29 mouse cellular contexts compared by ENCODE assay signal in the genomic region with DNA sequence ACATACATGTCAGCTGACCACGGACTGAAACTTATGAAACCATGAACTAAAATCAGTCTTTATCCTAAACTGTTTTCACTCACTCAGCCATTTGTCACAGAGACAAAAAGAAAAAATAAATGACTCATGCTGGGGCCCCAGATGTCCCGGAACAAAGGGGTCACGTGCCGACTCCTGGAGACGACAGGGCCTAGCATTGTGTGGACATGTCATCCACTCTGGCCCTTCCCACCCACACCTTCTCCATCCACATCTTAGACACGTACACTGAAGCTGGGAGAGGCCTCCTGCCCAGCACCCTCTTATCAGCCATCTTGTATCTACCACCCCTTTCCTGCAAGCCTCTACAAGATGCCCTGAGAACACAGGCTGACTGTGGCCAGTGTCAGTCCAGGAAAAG. TPM values are rescaled to one million over a fixed set of nuclear protein-coding genes. Genes with fewer than 3 reads are reported as not detected.
DNase-seq lines count a peak whose midpoint lies in the region; ATAC-seq and TF ChIP-seq lines count a peak whose summit lies in the region.
"Had no signal": no experiment of that assay in that cellular context is flagged by ENCODE, and none has a peak within 500 bp of the region (broad histone marks: within the 10 kb centered on the region; RNA-seq: fewer than 3 reads in every experiment).

No protein-coding gene starts in this region.

- no peaks in the 10 kb centered on the region for H3K79me2 ChIP-seq in myocyte (ENCODE audit: control insufficient read depth, insufficient read depth)

- no peaks in the 10 kb centered on the region for H3K9me3 ChIP-seq in forebrain, embryonic 12.5 days
- H3K9me3 ChIP-seq in forebrain, embryonic 15.5 days = no peaks in the 10 kb centered on the region
- no peaks in the 10 kb centered on the region for H3K9me3 ChIP-seq in midbrain, embryonic 11.5 days (ENCODE audit: control insufficient read depth, low read length)
- H3K9me3 ChIP-seq: embryonic facial prominence, embryonic 12.5 days; hindbrain, embryonic 15.5 days had no signal

- H3K27me3 ChIP-seq in forebrain, embryonic 12.5 days = peaks cover 10% of the 10 kb centered on the region
- H3K27me3 ChIP-seq in forebrain, embryonic 15.5 days = no peaks in the 10 kb centered on the region
- no peaks in the 10 kb centered on the region for H3K27me3 ChIP-seq in midbrain, embryonic 11.5 days (ENCODE audit: control insufficient read depth, insufficient read depth, low read length)
- peaks cover 15% of the 10 kb centered on the region for H3K27me3 ChIP-seq in myocyte (ENCODE audit: control insufficient read depth, insufficient read depth, insufficient read length)
- H3K27me3 ChIP-seq: embryonic facial prominence, embryonic 12.5 days; hindbrain, embryonic 15.5 days had no signal

- H3K9ac ChIP-seq in forebrain, embryonic 12.5 days = no peak overlapping the region
- H3K9ac ChIP-seq in forebrain, embryonic 15.5 days (replicated peaks) = no peak overlapping the region
- no peak overlapping the region for H3K9ac ChIP-seq in midbrain, embryonic 11.5 days (ENCODE audit: low read length)
- H3K9ac ChIP-seq: embryonic facial prominence, embryonic 12.5 days; hindbrain, embryonic 15.5 days had no signal

- 76% methylated on average over 6 of the region's 6 CpGs for WGBS in forebrain, embryonic 12.5 days
- 72% methylated on average over 6 of the region's 6 CpGs for WGBS in forebrain, embryonic 15.5 days
- 72% methylated on average over 6 of the region's 6 CpGs for WGBS in midbrain, embryonic 11.5 days

- no peak overlapping the region for H3K4me3 ChIP-seq in forebrain, embryonic 12.5 days (replicated peaks)
- no peak overlapping the region for H3K4me3 ChIP-seq in forebrain, embryonic 15.5 days
- H3K4me3 ChIP-seq in midbrain, embryonic 11.5 days (ENCODE audit: low read depth, low read length) = no peak overlapping the region
- H3K4me3 ChIP-seq in myocyte = no peak overlapping the region
- H3K4me3 ChIP-seq: embryonic facial prominence, embryonic 12.5 days; heart, adult 2 months; hindbrain, embryonic 15.5 days had no signal

- no peak overlapping the region for H3K4me2 ChIP-seq in forebrain, embryonic 12.5 days
- H3K4me2 ChIP-seq in forebrain, embryonic 15.5 days (replicated peaks) = no peak overlapping the region
- no peak overlapping the region for H3K4me2 ChIP-seq in midbrain, embryonic 11.5 days
- H3K4me2 ChIP-seq in myocyte (ENCODE audit: low read depth) = no peak overlapping the region
- H3K4me2 ChIP-seq: hindbrain, embryonic 15.5 days had no signal

- peak overlapping the region; percentile 82 for H3K27ac ChIP-seq in forebrain, embryonic 12.5 days
- no peak overlapping the region for H3K27ac ChIP-seq in forebrain, embryonic 15.5 days (replicated peaks)
- no peak overlapping the region for H3K27ac ChIP-seq in midbrain, embryonic 11.5 days (ENCODE audit: low read depth, low read length)
- H3K27ac ChIP-seq: embryonic facial prominence, embryonic 12.5 days; heart, adult 2 months; macrophage; stomach, postnatal 0 days had no signal

- peaks cover 74% of the 10 kb centered on the region for H3K4me1 ChIP-seq in forebrain, embryonic 12.5 days
- peaks cover 55% of the 10 kb centered on the region for H3K4me1 ChIP-seq in forebrain, embryonic 15.5 days
- peaks cover 53% of the 10 kb centered on the region for H3K4me1 ChIP-seq in midbrain, embryonic 11.5 days (ENCODE audit: control insufficient read depth, insufficient read depth, low read length)

- TF ChIP-seq POLR2A in myocyte (IDR thresholded peaks at IDR 0.05; ENCODE audit: insufficient read length, low read depth) = no peak

- no peak overlapping the region for H3ac ChIP-seq in myocyte (ENCODE audit: control insufficient read depth, insufficient read length)

- no peak for ATAC-seq in forebrain, embryonic 12.5 days (ENCODE audit: low FRiP score)
- no peak for ATAC-seq in forebrain, embryonic 15.5 days (replicated peaks)
- ATAC-seq in midbrain, embryonic 11.5 days (ENCODE audit: low FRiP score) = no peak
- ATAC-seq: intestine, embryonic 16.5 days had no signal

- DNase-seq in urinary bladder, postnatal 14 days (ENCODE audit: low spot score) = peak; percentile 17
- DNase-seq in urinary bladder, postnatal 4 days (ENCODE audit: low spot score in 2 of 2) = no peak
- peak; percentile 82 for DNase-seq in midbrain, embryonic 11.5 days (ENCODE audit: low spot score, missing footprints)
- no peak for DNase-seq in right cerebral cortex, postnatal 25 days
- DNase-seq in layer of hippocampus, postnatal 36 days = no peak
- DNase-seq: adrenal gland, postnatal 25 days; B cell, adult 2 months; cerebellum, adult 18-20 months; cerebellum, postnatal 14 days; forebrain, postnatal 0 days; gastrocnemius, postnatal 14 days; heart, adult 2 months; kidney, adult 9 months; kidney, postnatal 14 days; thymus, adult 2 months; thymus, postnatal 4 days had no signal

- H3K36me3 ChIP-seq in forebrain, embryonic 12.5 days (replicated peaks) = no peaks in the 10 kb centered on the region
- no peaks in the 10 kb centered on the region for H3K36me3 ChIP-seq in forebrain, embryonic 15.5 days
- no peaks in the 10 kb centered on the region for H3K36me3 ChIP-seq in midbrain, embryonic 11.5 days (ENCODE audit: control insufficient read depth, insufficient read depth, low read length)
- no peaks in the 10 kb centered on the region for H3K36me3 ChIP-seq in myocyte (ENCODE audit: control insufficient read depth, insufficient read depth)
- H3K36me3 ChIP-seq: hindbrain, embryonic 15.5 days had no signal

TF ChIP-seq in myocyte, 11 proteins besides CTCF, POLR2A, EP300 and RAD21:
- TF ChIP-seq POLR2AphosphoS2 (IDR thresholded peaks at IDR 0.05; ENCODE audit: insufficient read length, low read depth) (no peak), USF1 (IDR thresholded peaks at IDR 0.05; ENCODE audit: low read depth) (peak; percentile 39)
TF ChIP-seq in myocyte: peak in this region for 1.

RNA-seq across cellular contexts. Expression of a gene that starts 15.6 kb away (rescaled TPM):
- 7.8 and 7.9 TPM in 2 replicates for polyA plus RNA-seq in forebrain, embryonic 12.5 days (2016; fragmentation: Nextera tagmentation; extraction: Ambion mirVana)
- polyA plus RNA-seq in forebrain, embryonic 15.5 days (2015; fragmentation: Nextera tagmentation; extraction: Ambion mirVana) = 13.8 and 15.8 TPM in 2 replicates
- polyA plus RNA-seq in midbrain, embryonic 11.5 days (2014; fragmentation: Nextera tagmentation; extraction: Ambion mirVana) = 3.5 and 4.3 TPM in 2 replicates
- 0.12 TPM for polyA plus RNA-seq in myocyte (2012; fragmentation: generic; extraction: Trizol)
- 100 to 1,000 TPM; 107 to 127 TPM for total RNA-seq in layer of hippocampus, postnatal 36 days (2021)
- total RNA-seq: liver, adult 2 months had no signal
- polyA plus RNA-seq: macrophage had no signal

RNA-seq across cellular contexts. Expression of a gene that starts 36.4 kb away (rescaled TPM):
- 0.19 and 0.31 TPM in 2 replicates for polyA plus RNA-seq in forebrain, embryonic 12.5 days (2016; fragmentation: Nextera tagmentation; extraction: Ambion mirVana)
- polyA plus RNA-seq in forebrain, embryonic 15.5 days (2015; fragmentation: Nextera tagmentation; extraction: Ambion mirVana) = 1.00 and 1.9 TPM in 2 replicates
- 0.12 TPM in 1 of 2 replicates, not detected in the other for polyA plus RNA-seq in midbrain, embryonic 11.5 days (2014; fragmentation: Nextera tagmentation; extraction: Ambion mirVana)
- not detected for polyA plus RNA-seq in myocyte (2012; fragmentation: generic; extraction: Trizol)
- total RNA-seq in layer of hippocampus, postnatal 36 days (2021) = 1 to 10 TPM; 1.2 to 2.8 TPM
- total RNA-seq: adrenal gland, postnatal 25 days; gastrocnemius, postnatal 14 days; heart, adult 2 months; heart, postnatal 25 days; liver, adult 2 months; neutrophil, adult 5-6 weeks had no signal
- polyA plus RNA-seq: intestine, embryonic 16.5 days; liver, adult 2 months; macrophage had no signal

RNA-seq across cellular contexts. Expression of a gene that starts 48.9 kb away (rescaled TPM):
- polyA plus RNA-seq in forebrain, embryonic 12.5 days (2016; fragmentation: Nextera tagmentation; extraction: Ambion mirVana) = 0.29 and 0.45 TPM in 2 replicates
- polyA plus RNA-seq in forebrain, embryonic 15.5 days (2015; fragmentation: Nextera tagmentation; extraction: Ambion mirVana) = 0.77 and 0.94 TPM in 2 replicates
- polyA plus RNA-seq in midbrain, embryonic 11.5 days (2014; fragmentation: Nextera tagmentation; extraction: Ambion mirVana) = not detected in 2 replicates
- polyA plus RNA-seq in myocyte (2012; fragmentation: generic; extraction: Trizol) = not detected
- not detected for total RNA-seq in layer of hippocampus, postnatal 36 days (2021)
- total RNA-seq: adrenal gland, postnatal 25 days; forebrain, postnatal 0 days; gastrocnemius, postnatal 14 days; heart, adult 2 months; heart, postnatal 25 days; left cerebral cortex, adult 18-20 months; left cerebral cortex, postnatal 36 days; liver, adult 2 months; neutrophil, adult 5-6 weeks had no signal
- polyA plus RNA-seq: liver, adult 2 months; macrophage had no signal

RNA-seq across cellular contexts. Expression of a gene that starts 51.9 kb away (rescaled TPM):
- polyA plus RNA-seq in forebrain, embryonic 12.5 days (2016; fragmentation: Nextera tagmentation; extraction: Ambion mirVana) = not detected in 2 replicates
- polyA plus RNA-seq in forebrain, embryonic 15.5 days (2015; fragmentation: Nextera tagmentation; extraction: Ambion mirVana) = not detected in 2 replicates
- polyA plus RNA-seq in midbrain, embryonic 11.5 days (2014; fragmentation: Nextera tagmentation; extraction: Ambion mirVana) = not detected in 2 replicates
- not detected for polyA plus RNA-seq in myocyte (2012; fragmentation: generic; extraction: Trizol)
- under 1 TPM in 1 of 2 experiments, not detected in 1; 0.96 TPM for total RNA-seq in layer of hippocampus, postnatal 36 days (2021)
- total RNA-seq: left cerebral cortex, adult 18-20 months; left cerebral cortex, postnatal 36 days; liver, adult 2 months; neutrophil, adult 5-6 weeks had no signal
- polyA plus RNA-seq: embryonic facial prominence, embryonic 12.5 days; liver, adult 2 months; macrophage had no signal

Comparison
In these comparisons a context has a peak if more than half of its experiments do, and no peak if none do; other contexts are left out.
1. DNase-seq: peak in urinary bladder, postnatal 14 days (single experiment) and midbrain, embryonic 11.5 days (single experiment); none in urinary bladder, postnatal 4 days (0 of 2), right cerebral cortex, postnatal 25 days (single experiment) and layer of hippocampus, postnatal 36 days (0 of 2).